In the genomic region with DNA sequence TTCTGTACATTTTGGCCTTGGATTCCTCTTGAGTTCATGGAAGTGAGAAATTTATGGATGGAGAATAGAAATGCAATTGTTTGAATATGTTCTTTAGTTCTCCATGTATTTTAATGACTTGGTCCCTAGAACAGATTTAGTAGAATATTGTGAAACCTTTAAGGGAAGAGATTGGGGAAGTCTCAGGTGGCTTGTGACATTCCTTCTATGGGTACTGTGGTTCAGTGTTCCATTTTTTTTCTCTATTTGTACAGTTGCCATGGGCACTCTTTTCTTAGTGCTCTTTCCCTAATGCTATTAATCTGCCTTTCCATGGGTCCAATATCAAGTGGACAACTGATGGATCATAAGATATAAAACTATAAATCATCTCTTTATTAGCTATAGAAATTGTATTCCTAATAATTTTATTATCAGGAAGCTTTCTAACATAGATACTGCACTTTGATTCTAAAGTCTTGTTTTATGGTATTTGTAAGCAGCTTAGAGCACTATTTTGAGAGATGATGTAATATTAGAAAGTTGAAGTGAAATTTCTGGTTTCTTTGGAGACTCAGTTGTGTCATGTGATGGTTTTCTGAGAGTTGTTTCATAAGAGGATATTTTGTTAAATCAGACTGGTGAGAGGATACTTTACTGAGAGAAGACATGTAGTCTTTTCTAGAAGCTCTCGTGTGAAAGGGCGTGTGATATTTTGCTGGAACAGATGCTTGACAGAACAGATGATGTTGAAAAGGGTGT, we compare ENCODE assay signal across 20 mouse cellular contexts. TPM values are rescaled to one million over a fixed set of nuclear protein-coding genes. Genes with fewer than 3 reads are reported as not detected.
ATAC-seq and TF ChIP-seq lines count a peak whose summit lies in the region.
"Not testable (repeated sequence)": the region's sequence is repeated elsewhere in the genome, so short reads cannot be mapped to it uniquely, and the experiment has no call there.
"Had no signal": no experiment of that assay in that cellular context is flagged by ENCODE, and none has a peak within 500 bp of the region (broad histone marks: within the 10 kb centered on the region; RNA-seq: fewer than 3 reads in every experiment).

No protein-coding gene starts in this region.

- not testable (repeated sequence) for H3K36me3 ChIP-seq in macrophage (ENCODE audit: inconsistent target)

- WGBS in bone marrow, adult 2 months: 65% methylated on average over 2 of the region's 2 CpGs
- 66% methylated on average over 2 of the region's 2 CpGs for WGBS in macrophage (ENCODE audit: missing documents)

- peak overlapping the region; percentile 51; the same call in 1 of the 2 replicates for H3K27ac ChIP-seq in bone marrow, adult 2 months (ENCODE audit: control insufficient read depth, insufficient read depth, low read depth, low read length, poor library complexity)
- H3K27ac ChIP-seq in bone marrow macrophage, adult 2 months (ENCODE audit: insufficient read depth, low read depth, low read length): peak overlapping the region; percentile 79
- H3K27ac ChIP-seq in macrophage: peak overlapping the region; percentile 73

- TF ChIP-seq CTCF in bone marrow, adult 2 months (IDR thresholded peaks at IDR 0.05; ENCODE audit: control insufficient read depth, insufficient read depth, low read length); bone marrow macrophage, adult 2 months (IDR thresholded peaks at IDR 0.05; ENCODE audit: low read depth, low read length): not testable (repeated sequence)

- not testable (repeated sequence) for H3K79me2 ChIP-seq in macrophage (ENCODE audit: inconsistent target)

- ATAC-seq in common myeloid progenitor, adult 5-6 weeks (replicated peaks; ENCODE audit: low read depth, poor library complexity, severe bottlenecking): peak; percentile 25; the same call in 1 of the 2 replicates
- peak; percentile 85 for ATAC-seq in granulocyte monocyte progenitor cell, adult 5-6 weeks (replicated peaks; ENCODE audit: poor library complexity, severe bottlenecking)
- ATAC-seq in megakaryocyte, adult 5-6 weeks (ENCODE audit: poor library complexity, severe bottlenecking): peak; percentile 61
- peak; percentile 77 for ATAC-seq in megakaryocyte progenitor cell, adult 5-6 weeks (replicated peaks; ENCODE audit: poor library complexity)
- ATAC-seq in monocyte, adult 5-6 weeks (replicated peaks; ENCODE audit: insufficient number of reproducible peaks, low FRiP score, low TSS enrichment, poor library complexity, severe bottlenecking): peak; percentile 50; the same call in 1 of the 2 replicates

- not testable (repeated sequence) for H3K4me3 ChIP-seq in bone marrow, adult 2 months (replicated peaks; ENCODE audit: control insufficient read depth, low read depth, low read length); bone marrow macrophage, adult 2 months (ENCODE audit: insufficient read depth, low read length); macrophage (ENCODE audit: inconsistent target)

- not testable (repeated sequence) for TF ChIP-seq POLR2A in bone marrow, adult 2 months (IDR thresholded peaks at IDR 0.05; ENCODE audit: borderline replicate concordance, control insufficient read depth, low read depth, low read length); bone marrow macrophage, adult 2 months (IDR thresholded peaks at IDR 0.05; ENCODE audit: borderline replicate concordance, low read depth, low read length)

- not testable (repeated sequence) for H3K4me1 ChIP-seq in bone marrow, adult 2 months (ENCODE audit: control insufficient read depth, insufficient read depth, low read length); bone marrow macrophage, adult 2 months (ENCODE audit: control insufficient read depth, insufficient read depth, low read length)

RNA-seq across cellular contexts. Expression of a gene that starts 15.7 kb away (rescaled TPM):
- polyA plus RNA-seq in bone marrow, adult 2 months (2011; ENCODE audit: insufficient read depth, insufficient read length, low replicate concordance, missing spikeins): 13.3 TPM in 1 of 2 replicates, not detected in the other
- 46.8 and 49.4 TPM in 2 replicates for polyA plus RNA-seq in bone marrow macrophage, adult 2 months (2012; ENCODE audit: insufficient read depth, insufficient read length, missing spikeins)
- not detected in 2 replicates for total RNA-seq in common myeloid progenitor, adult 5-6 weeks (2017)
- not detected in 2 replicates for total RNA-seq in granulocyte monocyte progenitor cell, adult 5-6 weeks (2014; fragmentation: Nextera tagmentation)
- total RNA-seq in granulocyte monocyte progenitor cell, adult 5-6 weeks (2017): 0.82 TPM in 1 of 2 replicates, not detected in the other
- total RNA-seq in macrophage (2018; cell fraction: chromatin; rRNA removed): 1 to 10 TPM in 21 of 26 experiments, under 1 TPM in 2, not detected in 3; 0.37 to 6.4 (median 2.8) TPM
- 1 to 10 TPM; 1.1 to 6.6 (median 2.6) TPM for total RNA-seq in macrophage (2018; cell fraction: cytosol; rRNA removed)
- total RNA-seq in macrophage (2018; cell fraction: nucleus; rRNA removed): 10 to 100 TPM in 1 of 26 experiments, 1 to 10 TPM in 24, not detected in 1; 1.0 to 10.6 (median 5.7) TPM
- polyA plus RNA-seq in macrophage (2018): 1.8 to 4.7 TPM (median 2.3 TPM) in 3 replicates
- 64.0 and 72.7 TPM in 2 replicates for total RNA-seq in megakaryocyte, adult 5-6 weeks (2015)
- 26.8 and 30.3 TPM in 2 replicates for total RNA-seq in megakaryocyte, adult 5-6 weeks (2017)
- total RNA-seq in megakaryocyte progenitor cell, adult 5-6 weeks (2015): 0.42 and 1.5 TPM in 2 replicates
- 0.30 and 0.79 TPM in 2 replicates for total RNA-seq in megakaryocyte progenitor cell, adult 5-6 weeks (2017)
- 55.3 to 100 TPM (median 75.8 TPM) in 3 replicates for total RNA-seq in monocyte, adult 5-6 weeks (2017)
- total RNA-seq: adrenal gland, postnatal 14 days; adrenal gland, postnatal 25 days; CH12.LX; ES-E14; MEL had no signal
- polyA plus RNA-seq: adrenal gland, adult 2 months; brain, embryonic 14.5 days; C2C12; CD4-positive, CD25-positive, alpha-beta regulatory T cell, adult 4 months; cerebellum, adult 2 months; G1E; Patski had no signal

Comparison
In these comparisons a context has a peak if more than half of its experiments do, and no peak if none do; other contexts are left out.
1. ATAC-seq: peak in every context shown above with its lines; median percentile 85 in granulocyte monocyte progenitor cell, adult 5-6 weeks; 77 in megakaryocyte progenitor cell, adult 5-6 weeks; 61 in megakaryocyte, adult 5-6 weeks; 50 in monocyte, adult 5-6 weeks; 25 in common myeloid progenitor, adult 5-6 weeks.
2. RNA of a gene that starts 15.7 kb away (total RNA-seq): 55.3 to 100 TPM in monocyte, adult 5-6 weeks and 26.8 to 72.7 TPM in megakaryocyte, adult 5-6 weeks; 0.30 to 1.5 TPM in megakaryocyte progenitor cell, adult 5-6 weeks, not detected in common myeloid progenitor, adult 5-6 weeks and 0.82 TPM in granulocyte monocyte progenitor cell, adult 5-6 weeks; every median in the first group is over 10 times any median in the second.
3. Peak in every context shown above with its lines, with median percentiles within 50 percentile points of each other: H3K27ac ChIP-seq.